Mouse (Mus musculus): ENCODE measurements at regions not wholly inside any gene's neighbourhood (a gene's known extent, or its start where the extent isn't known, plus 50 kb on each side); places are given as distances from the start of the nearest gene placed in this dataset.

- DNase-seq (ENCODE audit: low read depth, low spot score) = no peak
- no peaks in the 10 kb centered on the region for H3K9me3 ChIP-seq (replicated peaks; ENCODE audit: insufficient read depth, low read length)
- no peaks in the 10 kb centered on the region for H3K79me2 ChIP-seq (ENCODE audit: control insufficient read depth, insufficient read depth, low read length, poor library complexity)
- no peaks in the 10 kb centered on the region for H3K36me3 ChIP-seq (ENCODE audit: control insufficient read depth in 1 of 2, insufficient read depth in 2 of 2, low read length in 2 of 2)
- no peak overlapping the region for H3K9ac ChIP-seq (ENCODE audit: control insufficient read depth, low read depth, low read length, poor library complexity, severe bottlenecking)
- no peak overlapping the region for H3K27ac ChIP-seq (ENCODE audit: control insufficient read depth, low read depth, low read length)
- TF ChIP-seq ELF1 (IDR thresholded peaks at IDR 0.05; ENCODE audit: low read depth, low read length) = no peak
- H3K27me3 ChIP-seq (ENCODE audit: control insufficient read depth in 1 of 2, insufficient read depth in 2 of 2, low read length in 2 of 2) = no peaks in the 10 kb centered on the region
- no peak overlapping the region for H3K4me3 ChIP-seq (ENCODE audit: control insufficient read depth in 1 of 2, insufficient read depth in 1 of 2, low read depth in 2 of 2, low read length in 2 of 2)
- H3K4me1 ChIP-seq (ENCODE audit: control insufficient read depth in 1 of 2, insufficient read depth in 2 of 2, low read length in 2 of 2) = no peaks in the 10 kb centered on the region
These were observed 1515.7 kb upstream of the Cdh6 start for GRCm38 (mm10) chr15:14689141-14689540.

- Histone ChIP-seq H3K27me3 (ENCODE audit: control insufficient read depth in 1 of 2, insufficient read depth in 2 of 2, low read length in 2 of 2) (no peaks in the 10 kb centered on the region), H3K9ac (ENCODE audit: control insufficient read depth, low read depth, low read length, poor library complexity, severe bottlenecking) (no peak overlapping the region), H3K36me3 (ENCODE audit: control insufficient read depth in 1 of 2, insufficient read depth in 2 of 2, low read length in 2 of 2) (no peaks in the 10 kb centered on the region; a peak in 1 of 4 replicates), H3K4me1 (ENCODE audit: control insufficient read depth in 1 of 2, insufficient read depth in 2 of 2, low read length in 2 of 2) (no peaks in the 10 kb centered on the region), H3K4me3 (ENCODE audit: control insufficient read depth in 1 of 2, insufficient read depth in 1 of 2, low read depth in 2 of 2, low read length in 2 of 2) (no peak overlapping the region), H3K79me2 (ENCODE audit: control insufficient read depth, insufficient read depth, low read length, poor library complexity) (no peaks in the 10 kb centered on the region), H3K27ac (ENCODE audit: control insufficient read depth, low read depth, low read length) (no peak overlapping the region), H3K9me3 (replicated peaks; ENCODE audit: insufficient read depth, low read length) (no peaks in the 10 kb centered on the region; the same call in 1 of the 2 replicates)
- DNase-seq (ENCODE audit: low read depth, low spot score) = no peak
- TF ChIP-seq TAL1 (IDR thresholded peaks at IDR 0.05; ENCODE audit: low read length) (no peak), TCF12 (IDR thresholded peaks at IDR 0.05; ENCODE audit: low read depth, low read length) (no peak), MYB (IDR thresholded peaks at IDR 0.05; ENCODE audit: low read depth, low read length) (no peak), MAZ (IDR thresholded peaks at IDR 0.05; ENCODE audit: low read depth, low read length) (no peak), SMC3 (IDR thresholded peaks at IDR 0.05; ENCODE audit: low read depth, low read length) (no peak), RCOR1 (IDR thresholded peaks at IDR 0.05; ENCODE audit: low read depth, low read length) (no peak), BHLHE40 (IDR thresholded peaks at IDR 0.05; ENCODE audit: borderline replicate concordance, low read depth, low read length) (no peak), CTCF (IDR thresholded peaks at IDR 0.05 in 2 of 3, conservative IDR thresholded peaks at IDR 0.05 in 1 of 3; ENCODE audit: control insufficient read depth in 1 of 3, insufficient read depth in 1 of 3, low read depth in 2 of 3, low read length in 3 of 3, poor library complexity in 1 of 3, severe bottlenecking in 1 of 3) (no peak), HCFC1 (IDR thresholded peaks at IDR 0.05; ENCODE audit: low read depth, low read length) (no peak), CHD2 (IDR thresholded peaks at IDR 0.05; ENCODE audit: low read length) (no peak), MAFK (IDR thresholded peaks at IDR 0.05; ENCODE audit: borderline replicate concordance, low read depth, low read length) (no peak), RAD21 (IDR thresholded peaks at IDR 0.05; ENCODE audit: low read depth, low read length) (no peak), MXI1 (IDR thresholded peaks at IDR 0.05; ENCODE audit: low read depth, low read length) (no peak), KAT2A (conservative IDR thresholded peaks at IDR 0.05; ENCODE audit: low read depth, low read length) (no peak), MEF2A (IDR thresholded peaks at IDR 0.05; ENCODE audit: extremely low read depth, insufficient replicate concordance, low read depth, low read length, poor library complexity, severe bottlenecking) (no peak), MYC (IDR thresholded peaks at IDR 0.05; ENCODE audit: low read depth, low read length) (no peak)
These were observed 1468.8 kb upstream of the Cdh6 start for GRCm38 (mm10) chr15:14642291-14642690.
